In the genomic region with DNA sequence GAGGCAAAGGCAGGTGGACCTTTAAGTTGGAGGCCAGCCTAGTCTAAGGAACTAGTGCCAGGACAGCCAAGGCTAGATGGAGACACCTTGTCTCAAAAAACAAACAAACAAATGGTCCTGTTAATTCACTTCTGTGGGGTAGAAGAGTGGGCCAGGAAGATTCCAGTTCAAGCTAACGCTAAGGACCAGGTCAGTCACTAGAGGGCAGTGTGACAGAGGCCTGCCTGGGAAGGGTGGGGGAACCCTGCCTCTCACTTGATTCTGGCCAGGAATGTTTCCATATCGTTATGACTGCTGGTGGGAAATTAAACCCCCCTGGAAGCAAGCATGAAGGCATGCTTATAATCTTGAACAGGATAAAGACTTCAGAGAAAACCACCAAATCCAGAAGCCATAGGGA, we compare ENCODE assay signal across 9 mouse cellular contexts. TPM values are rescaled to one million over a fixed set of nuclear protein-coding genes. Genes with fewer than 3 reads are reported as not detected.
DNase-seq lines count a peak whose midpoint lies in the region; ATAC-seq and TF ChIP-seq lines count a peak whose summit lies in the region.
"Had no signal": no experiment of that assay in that cellular context is flagged by ENCODE, and none has a peak within 500 bp of the region (broad histone marks: within the 10 kb centered on the region; RNA-seq: fewer than 3 reads in every experiment).

No protein-coding gene starts in this region.

- ATAC-seq in kidney, embryonic 16.5 days (ENCODE audit: low FRiP score, low TSS enrichment) = no peak
- ATAC-seq in monocyte, adult 5-6 weeks (replicated peaks; ENCODE audit: insufficient number of reproducible peaks, low FRiP score, low TSS enrichment, poor library complexity, severe bottlenecking) = peak; percentile 62; the same call in 1 of the 2 replicates

- 2% methylated on average over 2 of the region's 2 CpGs for WGBS in kidney, embryonic 16.5 days

- peak; percentile 87 for TF ChIP-seq CTCF in cortical plate, adult 2 months (IDR thresholded peaks at IDR 0.05; ENCODE audit: extremely low read depth, insufficient read depth, low read length)

- no peak overlapping the region for H3K9ac ChIP-seq in kidney, embryonic 16.5 days (replicated peaks; ENCODE audit: low read length)
- H3K9ac ChIP-seq: midbrain, embryonic 12.5 days had no signal

- no peaks in the 10 kb centered on the region for H3K9me3 ChIP-seq in kidney, embryonic 16.5 days (ENCODE audit: low read length)
- H3K9me3 ChIP-seq: midbrain, embryonic 12.5 days had no signal

- no peaks in the 10 kb centered on the region for H3K27me3 ChIP-seq in kidney, embryonic 16.5 days (ENCODE audit: insufficient read depth, low read length)
- H3K27me3 ChIP-seq: midbrain, embryonic 12.5 days had no signal

- H3K27ac ChIP-seq in kidney, embryonic 16.5 days (ENCODE audit: low read length) = no peak overlapping the region
- no peak overlapping the region for H3K27ac ChIP-seq in cortical plate, adult 2 months (ENCODE audit: insufficient read depth, low read length)
- H3K27ac ChIP-seq: midbrain, embryonic 12.5 days had no signal

- no peak for TF ChIP-seq POLR2A in cortical plate, adult 2 months (IDR thresholded peaks at IDR 0.05; ENCODE audit: extremely low read depth, insufficient read depth, low read length)

- DNase-seq in kidney, adult 18-20 months = peak; percentile 47
- peak; percentile 7 to 37 for DNase-seq in CD8-positive naive resting alpha-beta T cell, adult 2 months (ENCODE audit: low read depth in 2 of 2, low spot score in 2 of 2)
- peak; percentile 72 for DNase-seq in adipocyte (ENCODE audit: low spot score)
- DNase-seq in kidney, postnatal 10 days = peak; percentile 75
- no peak for DNase-seq in urinary bladder, adult 18-20 months (ENCODE audit: low spot score in 2 of 2)

- no peaks in the 10 kb centered on the region for H3K36me3 ChIP-seq in kidney, embryonic 16.5 days (ENCODE audit: insufficient read depth, low read length)
- H3K36me3 ChIP-seq: midbrain, embryonic 12.5 days had no signal

- H3K4me3 ChIP-seq in kidney, embryonic 16.5 days (ENCODE audit: low read length) = no peak overlapping the region
- no peak overlapping the region for H3K4me3 ChIP-seq in cortical plate, adult 2 months (ENCODE audit: insufficient read depth, low read length)
- H3K4me3 ChIP-seq: midbrain, embryonic 12.5 days had no signal

- H3K4me1 ChIP-seq in kidney, embryonic 16.5 days (ENCODE audit: insufficient read depth, low read length) = peaks cover 3% of the 10 kb centered on the region; the same call in 1 of the 2 replicates
- no peaks in the 10 kb centered on the region for H3K4me1 ChIP-seq in cortical plate, adult 2 months (ENCODE audit: control insufficient read depth, insufficient read depth, low read length)
- H3K4me1 ChIP-seq: midbrain, embryonic 12.5 days had no signal

- H3K4me2 ChIP-seq in kidney, embryonic 16.5 days (replicated peaks; ENCODE audit: low read depth, low read length) = no peak overlapping the region
- H3K4me2 ChIP-seq: midbrain, embryonic 12.5 days had no signal

RNA-seq across cellular contexts. Expression of gene Tmem170, which starts 5.0 kb away (rescaled TPM):
- 10.6 and 13.7 TPM in 2 replicates for polyA plus RNA-seq in kidney, embryonic 16.5 days (2015; fragmentation: Nextera tagmentation; extraction: Ambion mirVana)
- 3.3 and 3.4 TPM in 2 replicates for polyA plus RNA-seq in cortical plate, adult 2 months (2012; rRNA removed)
- total RNA-seq in monocyte, adult 5-6 weeks (2017) = 0.95 to 2.5 TPM (median 1.6 TPM) in 3 replicates

RNA-seq across cellular contexts. Expression of gene Cfdp1, which starts 27.5 kb away (rescaled TPM):
- polyA plus RNA-seq in kidney, embryonic 16.5 days (2015; fragmentation: Nextera tagmentation; extraction: Ambion mirVana) = 220 and 232 TPM in 2 replicates
- polyA plus RNA-seq in cortical plate, adult 2 months (2012; rRNA removed) = 78.9 and 87.7 TPM in 2 replicates
- total RNA-seq in monocyte, adult 5-6 weeks (2017) = 135 to 169 TPM (median 155 TPM) in 3 replicates

RNA-seq across cellular contexts. Expression of gene Chst5, which starts 28.7 kb away (rescaled TPM):
- polyA plus RNA-seq in kidney, embryonic 16.5 days (2015; fragmentation: Nextera tagmentation; extraction: Ambion mirVana) = 1.3 and 1.9 TPM in 2 replicates
- polyA plus RNA-seq in cortical plate, adult 2 months (2012; rRNA removed) = 1.2 and 1.4 TPM in 2 replicates
- total RNA-seq in monocyte, adult 5-6 weeks (2017) = not detected in 3 replicates

RNA-seq across cellular contexts. Expression of gene Tmem231, which starts 52.1 kb away (rescaled TPM):
- 20.7 and 24.6 TPM in 2 replicates for polyA plus RNA-seq in kidney, embryonic 16.5 days (2015; fragmentation: Nextera tagmentation; extraction: Ambion mirVana)
- 10.6 and 11.8 TPM in 2 replicates for polyA plus RNA-seq in cortical plate, adult 2 months (2012; rRNA removed)
- total RNA-seq in monocyte, adult 5-6 weeks (2017) = 0.29 to 0.32 TPM in 2 of 3 replicates, not detected in the other

RNA-seq across cellular contexts. Expression of gene Gabarapl2, which starts 58.9 kb away (rescaled TPM):
- 197 and 202 TPM in 2 replicates for polyA plus RNA-seq in kidney, embryonic 16.5 days (2015; fragmentation: Nextera tagmentation; extraction: Ambion mirVana)
- polyA plus RNA-seq in cortical plate, adult 2 months (2012; rRNA removed) = 208 and 226 TPM in 2 replicates
- 85.9 to 92.1 TPM (median 87.1 TPM) in 3 replicates for total RNA-seq in monocyte, adult 5-6 weeks (2017)

Comparison
In these comparisons a context has a peak if more than half of its experiments do, and no peak if none do; other contexts are left out.
1. DNase-seq: peak in kidney, adult 18-20 months (single experiment), CD8-positive naive resting alpha-beta T cell, adult 2 months (2 of 2), adipocyte (single experiment) and kidney, postnatal 10 days (single experiment); none in urinary bladder, adult 18-20 months (0 of 2).